Mouse (Mus musculus) small intestine, adult 2 months (tissue): Measurements from ENCODE around the gene Mst1. TPM values are rescaled to one million over a fixed set of nuclear protein-coding genes. Genes with fewer than 3 reads are reported as not detected.

ENCODE experiments used
- H3K27ac ChIP-seq: fragments of 200-500 bp; 2 replicates; pipeline ENCODE4 v1.5.1; 2012; ENCODE audit warnings: low read depth, low read length, control low read depth, inconsistent platforms; ENCODE audit not compliant: insufficient read depth
- H3K27me3 ChIP-seq: fragments of 200-500 bp; 2 replicates; pipeline ENCODE4 v1.6.1; 2012; ENCODE audit warnings: mild to moderate bottlenecking, moderate library complexity, low read length, inconsistent platforms; ENCODE audit not compliant: control insufficient read depth, insufficient read depth
- H3K36me3 ChIP-seq: fragments of 200-500 bp; 2 replicates; pipeline ENCODE4 v1.6.1; 2012; ENCODE audit warnings: mild to moderate bottlenecking, low read length, control low read depth, inconsistent platforms; ENCODE audit not compliant: control insufficient read depth, insufficient read depth
- H3K4me1 ChIP-seq: fragments of 200-500 bp; 2 replicates; pipeline ENCODE4 v1.6.1; 2012; ENCODE audit warnings: low read length, inconsistent platforms, mixed read lengths; ENCODE audit not compliant: control insufficient read depth, insufficient read depth, insufficient read length
- H3K4me3 ChIP-seq: fragments of 200-500 bp; 2 replicates; pipeline ENCODE4 v1.5.1; 2012; ENCODE audit warnings: low read depth, mild to moderate bottlenecking, control low read depth, inconsistent platforms, low read length, moderate library complexity
- CTCF ChIP-seq: fragments of 200-500 bp; IDR thresholded peaks from 2 replicates; pipeline ENCODE4 v1.5.1; 2012; ENCODE audit warnings: low read depth, mild to moderate bottlenecking, control low read depth, inconsistent platforms, low read length, moderate library complexity, mixed read lengths; ENCODE audit not compliant: insufficient replicate concordance, insufficient read length; ENCODE audit errors: extremely low read depth
- POLR2A ChIP-seq: fragments of 200-500 bp; IDR thresholded peaks from 2 replicates; pipeline ENCODE4 v1.6.1; 2012; ENCODE audit warnings: low read depth, mild to moderate bottlenecking, control low read depth, inconsistent platforms, low read length, moderate library complexity
- WGBS: fragments of 180-500 bp; shearing (Covaris S2); methylation state at CpG from one replicate; pipeline ENCODE4 v1.1.7; 2018; 5-methylcytosine and 5-hydroxymethylcytosine counted together
- polyA plus RNA-seq: library from polyadenylated mRNA; depleted of rRNA; stranded (reverse); fragments of >200 nt; gene quantifications from 2 replicates; pipeline ENCODE4 v1.2.3, GENCODE M21; 2012

Mst1 gene
- polyA plus RNA-seq, 1 experiment, result 0.35 TPM

DNA sequence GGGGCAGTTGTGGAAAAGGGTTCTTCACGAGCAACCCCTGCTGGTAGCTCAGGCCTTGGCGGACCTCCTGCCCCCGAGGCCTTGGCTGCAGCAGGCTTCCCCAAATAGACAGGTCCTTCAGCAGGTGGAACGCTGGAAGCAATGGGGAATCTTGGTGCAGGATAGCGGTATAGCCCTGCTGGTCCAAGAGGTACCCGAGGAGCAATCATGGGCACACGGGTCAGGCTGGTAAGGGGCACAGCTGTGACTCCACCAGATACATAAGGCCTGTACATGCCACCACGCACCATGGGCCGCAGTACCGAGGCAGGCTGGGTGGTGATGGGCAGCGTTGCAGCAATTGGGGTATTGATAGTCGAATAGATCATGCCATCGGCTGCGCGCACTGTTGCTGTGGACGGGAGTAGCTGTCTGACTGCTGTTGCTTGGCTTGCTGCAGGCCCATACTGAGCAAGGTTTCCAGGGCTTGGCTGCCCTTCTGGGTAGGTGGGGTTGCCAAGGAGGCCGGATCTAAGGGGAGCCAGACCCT is 31.4 kb downstream of the Mst1 start:
- peak overlapping the region; percentile 49; the same call in 1 of the 2 replicates for H3K4me3 ChIP-seq
- no peaks in the 10 kb centered on the region for H3K36me3 ChIP-seq
- no peaks in the 10 kb centered on the region for H3K27me3 ChIP-seq
- TF ChIP-seq CTCF (no peak), POLR2A (no peak)
- WGBS, result 79% methylated on average over 17 of the region's 17 CpGs
- H3K27ac ChIP-seq, result no peak overlapping the region
- peaks cover 16% of the 10 kb centered on the region for H3K4me1 ChIP-seq

DNA sequence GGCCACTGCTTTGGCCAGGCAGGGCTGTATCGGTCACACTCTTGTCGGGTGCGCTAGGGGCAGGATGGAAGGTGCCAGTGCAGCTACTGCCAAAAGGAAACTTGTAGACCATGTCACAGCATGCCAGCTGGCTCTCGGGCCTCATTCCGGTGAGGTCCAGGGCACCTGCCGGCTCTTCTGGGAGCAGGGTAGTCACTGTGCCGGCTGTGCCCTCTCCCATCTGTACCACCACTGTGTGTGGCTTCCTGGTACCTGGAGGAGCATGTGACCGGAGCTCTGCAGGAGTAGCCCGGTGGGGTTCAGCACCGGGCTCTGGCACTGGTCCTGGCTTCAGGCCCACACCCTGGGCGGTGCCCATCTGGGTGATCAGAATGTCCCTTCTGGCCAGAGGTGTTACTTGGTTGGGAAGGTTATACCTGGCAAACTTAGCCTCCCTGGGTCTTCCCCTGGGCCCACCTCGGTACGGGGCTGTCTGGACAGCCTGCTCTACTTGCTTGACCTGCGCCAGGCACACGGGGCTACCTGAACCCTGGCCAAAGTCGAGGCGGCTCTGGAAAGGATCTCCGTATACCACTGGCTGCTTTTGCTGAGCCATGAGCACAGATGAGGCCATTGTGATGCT is 32.6 kb downstream of the Mst1 start:
- no peak overlapping the region for H3K4me3 ChIP-seq
- no peak for TF ChIP-seq CTCF
- TF ChIP-seq POLR2A, result no peak; the same call in 1 of the 2 replicates
- no peaks in the 10 kb centered on the region for H3K36me3 ChIP-seq
- H3K27ac ChIP-seq, result no peak overlapping the region
- WGBS, result 72% methylated on average over 18 of the region's 18 CpGs
- no peaks in the 10 kb centered on the region for H3K27me3 ChIP-seq
- peaks cover 16% of the 10 kb centered on the region for H3K4me1 ChIP-seq

DNA sequence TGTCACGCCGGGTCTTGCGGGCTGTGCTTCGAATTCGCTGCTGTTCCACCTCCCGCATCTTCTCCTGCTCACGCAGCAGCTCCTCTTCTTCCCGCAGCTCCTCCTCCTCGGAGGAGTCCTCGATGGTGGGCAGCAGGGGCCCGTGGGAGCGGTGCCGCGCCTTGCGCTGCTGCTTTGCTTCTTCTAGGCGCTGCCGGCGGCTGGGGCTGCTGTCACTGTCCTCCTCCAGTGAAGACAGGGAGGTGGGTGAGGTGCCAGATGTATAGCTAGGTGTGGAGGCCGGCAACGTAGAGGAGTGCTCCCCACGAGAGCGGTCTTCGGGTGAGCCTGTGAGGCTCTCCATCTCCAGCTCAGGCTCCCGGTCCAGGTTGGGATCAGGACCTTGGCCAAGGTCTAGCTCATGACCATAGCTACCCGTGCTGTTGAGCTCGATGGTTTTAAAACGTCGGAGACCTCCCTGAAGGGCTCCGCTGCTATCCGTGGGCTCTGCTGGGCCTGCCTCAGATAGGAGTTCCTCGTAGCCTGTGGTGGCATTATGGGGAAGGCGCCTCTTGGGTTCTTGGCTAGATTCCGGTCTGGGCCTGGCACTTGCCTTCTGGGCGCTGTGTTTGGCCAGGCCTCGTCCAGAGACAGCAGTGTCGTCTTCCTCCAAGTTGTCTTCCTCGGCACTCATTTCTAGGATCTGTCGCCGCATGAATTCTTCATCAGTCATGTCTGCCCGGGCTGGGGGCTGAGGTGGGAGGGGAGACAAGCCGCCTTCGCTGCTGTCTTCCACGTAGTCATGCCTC is 35.2 kb downstream of the Mst1 start:
- H3K4me1 ChIP-seq, result peaks cover 15% of the 10 kb centered on the region
- H3K36me3 ChIP-seq, result no peaks in the 10 kb centered on the region
- no peak overlapping the region for H3K27ac ChIP-seq
- no peak overlapping the region for H3K4me3 ChIP-seq
- TF ChIP-seq CTCF (no peak), POLR2A (no peak)
- no peaks in the 10 kb centered on the region for H3K27me3 ChIP-seq
- WGBS, result 83% methylated on average over 43 of the region's 43 CpGs

DNA sequence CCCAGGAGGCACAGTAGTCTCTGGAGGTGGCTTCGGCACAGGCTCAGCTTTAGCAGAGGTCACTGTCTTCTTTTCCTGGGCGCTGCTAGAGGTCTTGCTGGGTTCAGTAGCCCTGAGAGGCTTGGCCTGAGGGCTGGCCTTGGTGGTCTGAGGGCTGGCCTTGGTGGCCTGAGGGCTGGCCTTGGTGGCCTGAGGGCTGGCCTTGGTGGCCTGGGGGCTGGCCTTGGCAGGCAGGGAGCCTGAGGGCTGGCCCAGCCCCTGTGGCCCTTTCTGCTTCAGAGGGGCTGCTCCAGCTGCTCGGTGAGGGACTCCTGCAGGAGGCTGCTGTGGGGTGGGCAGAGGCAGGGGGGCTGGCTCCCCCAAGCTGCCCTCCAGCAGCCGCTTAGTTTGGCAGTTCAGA is 36.9 kb downstream of the Mst1 start:
- Histone ChIP-seq H3K4me1 (peaks cover 12% of the 10 kb centered on the region), H3K36me3 (no peaks in the 10 kb centered on the region), H3K27me3 (no peaks in the 10 kb centered on the region), H3K27ac (no peak overlapping the region), H3K4me3 (no peak overlapping the region)
- 85% methylated on average over 4 of the region's 4 CpGs for WGBS
- TF ChIP-seq CTCF (no peak), POLR2A (no peak)

DNA sequence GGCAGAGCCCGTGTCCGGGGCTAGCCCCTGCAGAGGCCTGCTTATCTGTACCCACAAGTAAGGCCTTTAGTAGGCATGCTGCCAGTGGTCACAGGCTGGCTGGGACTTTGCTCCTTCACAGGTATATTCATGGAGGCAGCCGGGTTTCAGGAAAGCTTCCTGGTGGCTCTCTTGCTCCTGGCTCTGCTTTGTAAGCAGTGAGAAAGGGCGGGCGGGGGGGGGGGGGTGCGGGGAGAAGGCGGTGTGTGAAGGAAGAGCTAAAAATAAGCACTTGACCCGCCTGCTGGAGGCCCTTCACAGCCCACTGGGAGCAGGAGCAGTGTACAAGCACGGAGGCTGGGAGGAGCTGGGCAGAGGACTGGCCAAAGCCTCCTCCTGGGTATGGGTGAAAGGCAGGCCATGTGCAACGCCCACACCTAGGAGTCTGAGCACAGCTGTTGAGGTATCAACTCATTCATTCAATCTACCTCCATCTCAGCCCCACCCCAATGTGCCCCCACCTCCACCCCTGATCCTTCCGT is 39.7 kb downstream of the Mst1 start:
- 9% methylated on average over 10 of the region's 11 CpGs for WGBS

DNA sequence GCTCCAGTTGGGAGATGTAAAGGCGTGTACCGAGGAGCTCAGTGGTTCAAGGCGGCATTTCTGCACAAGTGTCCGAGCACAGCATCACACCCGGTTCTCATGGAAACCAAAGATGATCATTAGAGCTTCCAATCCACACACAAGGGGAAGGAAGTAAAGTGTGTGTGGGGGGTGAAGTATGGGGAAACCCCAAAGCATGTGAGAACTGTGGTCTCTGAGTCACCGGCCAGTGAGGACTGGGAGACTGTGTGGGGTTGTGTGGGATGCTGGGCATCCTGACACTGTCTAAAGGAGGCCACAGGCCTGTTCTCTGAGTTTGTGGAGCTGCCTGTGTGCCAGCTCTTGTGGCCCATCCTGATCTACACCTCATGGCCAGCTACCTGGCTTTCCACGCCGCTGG is 40.4 kb downstream of the Mst1 start:
- Histone ChIP-seq H3K4me1 (peaks cover 26% of the 10 kb centered on the region), H3K36me3 (no peaks in the 10 kb centered on the region), H3K4me3 (no peak overlapping the region), H3K27ac (peak overlapping the region; percentile 36; the same call in 1 of the 2 replicates), H3K27me3 (no peaks in the 10 kb centered on the region)
- no peak for TF ChIP-seq POLR2A
- no peak for TF ChIP-seq CTCF
- WGBS, result 77% methylated on average over 8 of the region's 8 CpGs

More for the DNA sequence above, 39.7 kb downstream of the Mst1 start:
- Histone ChIP-seq H3K4me1 (peaks cover 21% of the 10 kb centered on the region), H3K27me3 (no peaks in the 10 kb centered on the region), H3K4me3 (no peak overlapping the region), H3K36me3 (no peaks in the 10 kb centered on the region), H3K27ac (peak overlapping the region; percentile 79)
- no peak for TF ChIP-seq CTCF
- no peak for TF ChIP-seq POLR2A
